Mouse (Mus musculus) midbrain, postnatal 0 days (tissue): ENCODE data around the gene Gls. TPM values are rescaled to one million over a fixed set of nuclear protein-coding genes. Genes with fewer than 3 reads are reported as not detected.

ENCODE experiments used
- ATAC-seq: fragments of 200-750 bp; cut with Nextera tagmentation; 2 replicates; pipeline ENCODE4 v1.8.0; 2017; ENCODE audit warnings: moderate number of reproducible peaks, mild to moderate bottlenecking, moderate TSS enrichment, moderate library complexity; ENCODE audit not compliant: low FRiP score
- DNase-seq: peaks from one replicate; pipeline ENCODE4 v3.0.0-alpha.2; 2015; ENCODE audit warnings: low spot score
- H3K27ac ChIP-seq: fragments of 300-500 bp; sonication (generic); 2 replicates; pipeline ENCODE4 v1.5.1; 2014; ENCODE audit warnings: low read depth, mild to moderate bottlenecking, low read length, mixed read lengths
- H3K27me3 ChIP-seq: fragments of 300-500 bp; sonication (generic); 2 replicates; pipeline ENCODE4 v1.6.1; 2014; ENCODE audit warnings: low read length, control low read depth, mixed read lengths; ENCODE audit not compliant: insufficient read depth
- H3K36me3 ChIP-seq: fragments of 300-500 bp; sonication (generic); 2 replicates; pipeline ENCODE4 v1.6.1; 2014; ENCODE audit warnings: low read length, control low read depth, mixed read lengths; ENCODE audit not compliant: insufficient read depth
- H3K4me1 ChIP-seq: fragments of 300-500 bp; sonication (generic); 2 replicates; pipeline ENCODE4 v1.6.1; 2014; ENCODE audit warnings: mild to moderate bottlenecking, control low read depth, antibody characterized with exemption, low read length, mixed read lengths; ENCODE audit not compliant: insufficient read depth
- H3K4me2 ChIP-seq: fragments of 300-500 bp; sonication (generic); 2 replicates; pipeline ENCODE4 v1.6.1; 2014; ENCODE audit warnings: low read depth, mild to moderate bottlenecking, low read length, mixed read lengths; ENCODE audit not compliant: poor library complexity, severe bottlenecking
- H3K4me3 ChIP-seq: fragments of 300-500 bp; sonication (generic); 2 replicates; pipeline ENCODE4 v1.5.1; 2014; ENCODE audit warnings: low read depth, mild to moderate bottlenecking, low read length, moderate library complexity
- H3K9ac ChIP-seq: fragments of 300-500 bp; sonication (generic); replicated peaks from 2 replicates; pipeline ENCODE4 v1.6.1; 2014; ENCODE audit warnings: mild to moderate bottlenecking, low read length, moderate library complexity, mixed read lengths; ENCODE audit not compliant: poor library complexity, severe bottlenecking
- H3K9me3 ChIP-seq: fragments of 300-500 bp; sonication (generic); 2 replicates; pipeline ENCODE4 v1.6.1; 2016; ENCODE audit warnings: low read length, control low read depth
- CTCF ChIP-seq: IDR thresholded peaks from 2 replicates; pipeline ENCODE4 v1.5.1; 2016; ENCODE audit warnings: antibody characterized with exemption, mild to moderate bottlenecking
- WGBS: fragments of 180-500 bp; shearing (Covaris S2); extraction: QIAGEN DNeasy Blood & Tissue Kit; methylation state at CpG from one replicate; pipeline ENCODE4 v1.1.7; 2014; 5-methylcytosine and 5-hydroxymethylcytosine counted together
- polyA plus RNA-seq: library from polyadenylated mRNA; unstranded; fragments of >200 nt; fragmentation: Nextera tagmentation; extraction: Ambion mirVana; gene quantifications from 2 replicates; pipeline ENCODE4 v1.2.1, GENCODE M21; 2015
- total RNA-seq: library from RNA; depleted of rRNA; stranded (reverse); fragments of >200 nt; gene quantifications from 2 replicates; pipeline ENCODE4 v1.2.3, GENCODE M21; 2014

Gene Gls
- total and polyA plus RNA-seq, 2 experiments from 2014 or later: 33.3 to 181 TPM

GRCm38 (mm10) chr1:52140534-52140933 lies 92.5 kb downstream of the Gls start:
- H3K27me3 ChIP-seq: no peaks in the 10 kb centered on the region
- H3K9ac ChIP-seq: no peak overlapping the region
- H3K36me3 ChIP-seq: peaks cover 12% of the 10 kb centered on the region; the same call in 1 of the 2 replicates
- no peak for TF ChIP-seq CTCF
- 90% methylated on average over 9 of the region's 9 CpGs for WGBS
- ATAC-seq (no peak), DNase-seq (no peak)
- H3K4me3 ChIP-seq: no peak overlapping the region
- no peak overlapping the region for H3K4me2 ChIP-seq
- no peaks in the 10 kb centered on the region for H3K4me1 ChIP-seq
- H3K27ac ChIP-seq: no peak overlapping the region
- H3K9me3 ChIP-seq: no peaks in the 10 kb centered on the region

DNA sequence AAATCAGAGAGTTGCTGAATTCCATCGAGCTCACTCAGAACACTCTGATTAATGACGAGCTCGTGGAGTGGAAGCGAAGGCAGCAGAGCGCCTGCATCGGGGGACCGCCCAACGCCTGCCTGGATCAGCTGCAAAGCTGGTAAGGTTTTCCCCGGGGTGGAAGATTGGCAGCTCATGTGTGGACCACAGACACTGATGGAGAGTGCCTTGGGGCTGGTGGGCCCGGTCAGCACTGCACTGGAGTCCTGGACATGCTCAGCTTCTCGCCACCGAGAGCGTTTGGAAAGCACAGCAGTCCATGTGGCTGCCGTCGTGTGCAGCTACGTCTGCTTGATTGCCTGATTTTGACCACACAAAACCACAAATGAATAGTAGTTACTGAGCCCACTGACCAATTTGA lies 95.7 kb downstream of the Gls start:
- ATAC-seq (no peak), DNase-seq (no peak)
- Histone ChIP-seq H3K27ac (no peak overlapping the region), H3K4me2 (no peak overlapping the region), H3K9ac (no peak overlapping the region), H3K27me3 (no peaks in the 10 kb centered on the region), H3K4me1 (no peaks in the 10 kb centered on the region), H3K9me3 (no peaks in the 10 kb centered on the region), H3K4me3 (no peak overlapping the region), H3K36me3 (0 out of 2 replicates have a peak, but pooled peaks cover 5% of the 10 kb centered on the region)
- no peak for TF ChIP-seq CTCF
- 76% methylated on average over 16 of the region's 16 CpGs for WGBS

- Histone ChIP-seq H3K9ac (no peak overlapping the region), H3K9me3 (no peaks in the 10 kb centered on the region), H3K27me3 (no peaks in the 10 kb centered on the region), H3K36me3 (0 out of 2 replicates have a peak, but pooled peaks cover 3% of the 10 kb centered on the region), H3K27ac (no peak overlapping the region), H3K4me2 (no peak overlapping the region), H3K4me3 (no peak overlapping the region), H3K4me1 (no peaks in the 10 kb centered on the region)
- WGBS: 69% methylated on average over 8 of the region's 8 CpGs
- no peak for ATAC-seq
- no peak for TF ChIP-seq CTCF
- no peak for DNase-seq
Observed at GRCm38 (mm10) chr1:52133254-52133653, 99.8 kb downstream of the Gls start.

- peak; percentile 8; the same call in 1 of the 2 replicates for TF ChIP-seq CTCF
- no peaks in the 10 kb centered on the region for H3K27me3 ChIP-seq
- H3K4me1 ChIP-seq: no peaks in the 10 kb centered on the region
- H3K4me3 ChIP-seq: no peak overlapping the region
- ATAC-seq (no peak), DNase-seq (no peak)
- H3K9ac ChIP-seq: no peak overlapping the region
- H3K9me3 ChIP-seq: no peaks in the 10 kb centered on the region
- no peak overlapping the region for H3K4me2 ChIP-seq
- no peaks in the 10 kb centered on the region for H3K36me3 ChIP-seq
- 86% methylated on average over 11 of the region's 11 CpGs for WGBS
- no peak overlapping the region for H3K27ac ChIP-seq
Observed at GRCm38 (mm10) chr1:52131787-52132377, 101.2 kb downstream of the Gls start.

DNA sequence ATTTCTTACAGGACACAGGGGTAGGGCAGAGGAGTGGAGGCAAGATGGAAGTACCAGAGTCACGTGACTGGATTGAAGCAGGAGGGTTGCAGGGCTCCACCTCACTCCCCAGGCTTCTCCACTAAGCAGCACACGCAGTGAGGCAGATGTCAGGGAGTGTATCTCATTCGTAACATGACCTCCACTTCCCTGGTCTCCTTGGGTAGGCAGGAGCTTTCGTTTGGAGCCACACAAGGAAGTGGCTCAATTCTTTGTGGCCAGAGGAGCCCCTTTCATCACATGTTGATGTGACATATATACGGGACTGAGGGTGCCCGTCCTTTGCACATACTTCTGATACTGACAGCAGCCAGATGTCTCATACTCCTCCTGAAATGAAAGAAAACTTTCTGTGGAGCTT lies 103.2 kb downstream of the Gls start:
- H3K27me3 ChIP-seq: no peaks in the 10 kb centered on the region

GRCm38 (mm10) chr1:52127350-52127749 lies 105.7 kb downstream of the Gls start:
- TF ChIP-seq CTCF: no peak
- Histone ChIP-seq H3K27me3 (no peaks in the 10 kb centered on the region), H3K27ac (no peak overlapping the region), H3K9ac (no peak overlapping the region), H3K36me3 (no peaks in the 10 kb centered on the region), H3K4me2 (no peak overlapping the region), H3K4me1 (no peaks in the 10 kb centered on the region), H3K9me3 (no peaks in the 10 kb centered on the region), H3K4me3 (no peak overlapping the region)
- ATAC-seq: no peak
- 91% methylated on average over 6 of the region's 6 CpGs for WGBS
- no peak for DNase-seq

More for the DNA sequence above, 103.2 kb downstream of the Gls start:
- Histone ChIP-seq H3K36me3 (no peaks in the 10 kb centered on the region), H3K4me2 (no peak overlapping the region), H3K4me3 (no peak overlapping the region), H3K9me3 (no peaks in the 10 kb centered on the region), H3K27ac (no peak overlapping the region), H3K9ac (no peak overlapping the region), H3K4me1 (no peaks in the 10 kb centered on the region)
- DNase-seq (no peak), ATAC-seq (no peak)
- WGBS: 81% methylated on average over 6 of the region's 6 CpGs
- no peak for TF ChIP-seq CTCF
